Mouse (Mus musculus): Measurements from ENCODE around the gene Eef2k.

DNA sequence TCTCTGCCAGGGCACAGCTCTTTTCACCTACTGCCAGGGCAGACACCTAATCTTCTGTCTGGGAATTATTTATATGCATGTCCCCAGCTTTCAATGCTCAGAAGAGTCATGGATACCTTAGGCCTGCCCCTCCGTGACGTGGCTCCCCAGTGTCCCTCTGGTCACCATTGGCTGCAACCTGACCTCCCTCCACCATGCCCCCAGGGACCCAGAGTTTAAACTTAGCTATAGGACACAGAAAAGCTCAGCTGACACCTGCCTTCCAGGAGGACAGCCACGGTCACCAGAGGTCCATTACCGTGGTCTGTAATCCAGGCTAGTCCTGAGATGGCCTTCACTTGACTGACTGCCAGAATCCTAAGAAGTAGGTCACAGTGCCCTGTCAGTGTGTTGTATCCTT lies 23.2 kb upstream of the Eef2k start:
- no peak for TF ChIP-seq CTCF (IDR thresholded peaks at IDR 0.05; ENCODE audit: low read depth, low read length)
- no peak for TF ChIP-seq POLR2A (IDR thresholded peaks at IDR 0.05; ENCODE audit: borderline replicate concordance, low read depth, low read length)
